Mouse (Mus musculus): ENCODE measurements around the gene Ankfy1.

The Ankfy1 gene

DNA sequence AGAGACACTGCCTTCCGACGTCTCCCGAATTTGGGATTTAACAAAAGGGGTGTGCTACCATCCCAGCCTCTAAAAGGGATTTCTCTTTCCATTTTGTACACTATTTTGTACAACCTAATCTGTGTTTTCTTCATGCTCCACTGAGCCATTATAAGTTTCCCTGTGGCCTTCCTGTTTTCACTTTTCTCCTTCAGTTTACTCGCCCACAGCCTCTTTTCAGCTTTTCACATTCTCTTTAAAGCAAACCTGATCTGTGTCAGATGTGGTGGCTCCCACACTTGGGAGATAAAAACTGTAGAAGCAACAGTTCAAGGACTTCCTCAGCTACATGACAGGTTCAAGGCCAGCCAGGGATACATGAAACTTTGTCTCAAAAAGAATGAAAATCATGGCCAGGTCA lies 2.5 kb downstream of the Ankfy1 start:
- no peak for TF ChIP-seq GATA4 (IDR thresholded peaks at IDR 0.05; ENCODE audit: insufficient replicate concordance, low read length)

DNA sequence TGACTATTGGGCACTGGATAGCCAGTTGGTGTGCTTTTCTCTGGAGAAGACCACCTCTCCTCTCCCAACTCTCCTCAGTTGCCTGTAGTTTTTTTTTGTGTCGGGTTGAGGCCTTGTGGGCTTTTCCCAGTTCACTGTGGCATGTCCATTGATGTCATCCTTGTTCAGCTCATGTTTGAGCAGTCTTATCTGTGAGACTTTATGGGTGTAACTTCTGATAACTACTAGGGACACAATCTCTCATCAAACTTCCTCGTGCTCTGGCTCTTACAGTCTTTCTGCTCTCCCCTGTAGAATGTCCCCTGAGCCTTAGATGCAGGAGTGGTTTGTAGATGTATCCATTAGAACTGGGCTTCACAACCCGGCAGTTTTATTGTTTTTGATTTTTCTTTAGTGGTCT lies 5.2 kb downstream of the Ankfy1 start:
- no peak for TF ChIP-seq GATA4 (IDR thresholded peaks at IDR 0.05; ENCODE audit: insufficient replicate concordance, low read length)

DNA sequence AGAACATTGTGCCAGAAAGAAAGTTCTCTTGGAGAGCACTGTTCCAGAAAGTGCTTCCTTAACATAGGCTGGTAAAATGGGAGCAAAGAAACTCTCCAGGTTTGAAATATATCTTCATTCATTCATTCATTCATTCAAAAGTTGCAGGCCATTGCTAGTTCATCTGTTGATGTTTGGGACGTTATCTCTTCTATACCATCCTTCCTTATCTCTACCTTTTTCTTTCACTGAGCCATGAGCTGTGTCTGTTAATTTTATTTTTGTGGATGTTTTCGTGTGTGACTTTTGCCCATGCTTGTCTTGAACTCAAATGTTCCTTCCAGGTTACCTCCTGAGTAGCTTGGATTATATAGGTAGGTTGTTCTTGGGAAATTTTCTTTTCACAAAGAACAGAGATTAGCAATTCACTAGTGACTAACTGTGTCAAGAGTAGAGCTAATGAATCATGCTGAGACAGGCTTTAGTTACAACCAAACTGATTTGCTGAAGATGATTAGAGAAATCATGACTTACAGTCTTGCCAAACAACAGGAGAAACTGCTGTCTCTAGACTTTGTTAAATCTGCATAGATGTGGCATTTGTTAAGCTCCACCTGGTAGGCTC lies 6.7 kb downstream of the Ankfy1 start:
- TF ChIP-seq GATA4 (IDR thresholded peaks at IDR 0.05; ENCODE audit: insufficient replicate concordance, low read length): no peak

DNA sequence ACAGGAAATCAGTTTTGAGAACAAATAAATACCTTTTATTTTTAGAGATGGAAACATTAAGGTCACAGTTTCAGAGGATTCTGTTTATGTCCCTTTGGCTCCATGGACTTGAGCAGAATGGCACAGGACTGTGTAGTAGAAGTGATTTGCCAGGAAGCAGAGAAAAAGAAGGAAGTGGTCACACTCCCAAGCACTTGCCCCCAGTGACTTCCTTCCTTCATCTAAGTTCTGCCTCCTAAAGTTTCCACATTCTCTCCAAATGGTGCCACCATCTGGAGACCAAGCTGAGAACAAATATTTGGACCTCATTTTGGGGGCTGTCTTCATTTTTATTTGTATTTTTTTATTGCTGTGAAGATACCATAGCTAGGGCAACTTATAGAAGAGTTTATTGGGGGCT lies 7.5 kb downstream of the Ankfy1 start:
- no peak for TF ChIP-seq GATA4 (IDR thresholded peaks at IDR 0.05; ENCODE audit: insufficient replicate concordance, low read length)

DNA sequence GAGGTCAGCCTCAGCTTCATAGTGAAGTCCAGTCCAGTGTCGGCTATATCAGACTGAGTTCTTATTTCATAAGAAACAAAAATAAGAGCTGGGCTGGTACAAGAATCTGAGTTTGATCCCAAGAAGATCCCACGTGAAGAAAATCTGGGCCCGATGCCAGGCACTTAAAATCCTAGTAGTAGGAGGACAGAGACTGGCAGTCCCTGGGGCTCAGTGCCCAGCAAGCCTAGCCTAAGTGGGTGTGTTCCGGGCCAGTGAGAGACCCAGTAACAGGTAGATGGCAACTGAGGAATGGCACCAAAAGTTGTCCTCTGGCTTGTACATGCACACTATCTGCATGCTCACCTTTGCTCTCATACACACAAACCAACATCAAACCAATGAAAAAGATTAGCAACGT lies 22.9 kb downstream of the Ankfy1 start:
- no peak for TF ChIP-seq GATA4 (IDR thresholded peaks at IDR 0.05; ENCODE audit: insufficient replicate concordance, low read length)

DNA sequence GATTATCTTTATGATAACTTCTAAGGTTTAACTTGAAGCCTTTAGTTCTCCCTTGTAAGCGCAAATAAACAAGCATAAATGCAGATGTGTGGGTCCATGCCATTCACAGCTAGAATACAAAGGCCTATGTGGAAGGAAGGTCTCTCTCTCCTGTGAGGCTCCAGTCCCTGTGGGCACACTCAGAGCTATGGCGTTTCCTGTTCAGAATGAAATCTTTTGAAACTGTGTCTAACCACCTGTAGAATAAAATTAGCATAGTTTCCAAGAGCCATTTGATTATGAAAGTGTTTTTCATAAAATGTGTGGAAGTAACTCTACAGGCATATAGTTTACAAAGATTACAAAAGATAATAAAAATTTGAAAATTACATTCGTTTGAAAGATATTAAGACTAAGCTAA lies 28.4 kb downstream of the Ankfy1 start:
- no peak for TF ChIP-seq GATA4 (IDR thresholded peaks at IDR 0.05; ENCODE audit: insufficient replicate concordance, low read length)

DNA sequence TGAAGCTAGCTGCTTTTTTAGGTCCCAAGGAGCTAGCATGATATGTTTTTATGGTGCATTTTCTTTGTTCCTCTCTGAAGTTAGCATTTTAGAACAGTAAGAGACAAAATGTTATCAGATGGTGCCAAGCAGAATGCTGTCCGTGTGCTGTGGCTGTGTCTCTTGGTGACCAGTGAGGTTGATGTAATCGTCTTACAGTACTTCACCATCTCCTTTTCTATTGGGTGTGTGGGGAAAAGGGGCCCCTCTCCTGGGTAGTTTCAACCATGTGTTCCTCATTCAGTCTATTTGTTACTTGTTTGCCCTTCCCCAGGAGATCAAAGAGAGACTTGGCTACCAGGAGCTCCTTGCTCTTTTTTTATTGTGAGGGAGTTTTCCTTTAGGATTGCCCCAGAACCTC lies 33.4 kb downstream of the Ankfy1 start:
- TF ChIP-seq GATA4 (IDR thresholded peaks at IDR 0.05; ENCODE audit: insufficient replicate concordance, low read length): no peak

DNA sequence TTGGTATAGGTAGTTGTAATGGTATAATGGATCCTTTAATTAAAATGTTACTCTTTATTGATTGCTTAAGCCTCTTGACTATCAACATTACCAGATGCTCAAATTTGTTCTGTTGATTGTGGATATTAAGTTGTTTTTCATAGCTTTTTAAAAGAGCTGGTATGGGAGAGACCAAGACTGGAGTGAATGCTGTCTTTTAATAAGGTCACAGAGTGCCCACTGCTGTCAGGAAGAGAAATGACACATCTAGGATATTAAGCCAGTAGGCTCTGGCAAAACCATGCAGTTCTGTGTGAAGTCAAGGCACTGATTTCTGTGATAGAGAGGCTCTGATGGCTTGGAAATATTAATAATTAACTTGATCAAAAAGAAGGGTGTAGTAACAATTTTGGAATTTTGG lies 34.1 kb downstream of the Ankfy1 start:
- no peak for TF ChIP-seq GATA4 (IDR thresholded peaks at IDR 0.05; ENCODE audit: insufficient replicate concordance, low read length)

DNA sequence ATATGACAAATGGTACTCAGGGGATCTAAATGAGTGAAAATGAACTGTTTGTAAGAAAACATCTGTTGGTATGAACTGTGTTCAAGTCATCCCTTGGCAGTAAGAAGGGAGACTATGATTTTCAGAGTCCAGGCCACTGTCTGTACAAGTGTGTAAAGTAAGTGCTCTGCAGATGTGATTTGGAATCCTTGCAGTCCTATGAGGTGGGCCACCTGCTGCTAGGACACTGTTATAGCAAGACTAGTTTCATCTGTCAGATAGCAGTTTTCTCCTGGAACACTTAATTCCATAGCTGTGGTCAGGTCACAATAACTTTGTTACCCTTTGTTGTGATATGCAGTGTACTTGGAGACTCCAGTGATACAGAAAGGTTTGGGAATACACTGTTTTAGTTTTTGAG lies 36.2 kb downstream of the Ankfy1 start:
- TF ChIP-seq GATA4 (IDR thresholded peaks at IDR 0.05; ENCODE audit: insufficient replicate concordance, low read length): no peak

DNA sequence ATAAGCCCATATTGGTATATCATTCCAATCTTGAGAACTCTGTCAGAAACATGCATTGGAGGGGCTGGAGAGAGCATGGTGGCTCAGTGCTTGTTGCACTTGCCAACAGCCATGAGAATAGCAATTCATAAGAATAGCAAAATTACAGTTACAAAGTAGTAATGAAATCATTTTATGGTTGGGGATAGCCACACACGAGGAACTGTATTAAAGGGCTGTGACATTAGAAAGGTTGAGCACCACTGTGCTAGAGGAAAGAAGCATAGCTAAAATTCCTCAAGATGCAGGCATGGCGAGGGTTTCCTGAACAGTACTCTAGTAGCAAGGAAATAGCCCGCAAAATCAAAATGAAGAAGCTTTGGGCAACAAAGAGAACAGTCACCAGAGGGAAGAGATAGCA lies 43.9 kb downstream of the Ankfy1 start:
- no peak for TF ChIP-seq GATA4 (IDR thresholded peaks at IDR 0.05; ENCODE audit: insufficient replicate concordance, low read length)

DNA sequence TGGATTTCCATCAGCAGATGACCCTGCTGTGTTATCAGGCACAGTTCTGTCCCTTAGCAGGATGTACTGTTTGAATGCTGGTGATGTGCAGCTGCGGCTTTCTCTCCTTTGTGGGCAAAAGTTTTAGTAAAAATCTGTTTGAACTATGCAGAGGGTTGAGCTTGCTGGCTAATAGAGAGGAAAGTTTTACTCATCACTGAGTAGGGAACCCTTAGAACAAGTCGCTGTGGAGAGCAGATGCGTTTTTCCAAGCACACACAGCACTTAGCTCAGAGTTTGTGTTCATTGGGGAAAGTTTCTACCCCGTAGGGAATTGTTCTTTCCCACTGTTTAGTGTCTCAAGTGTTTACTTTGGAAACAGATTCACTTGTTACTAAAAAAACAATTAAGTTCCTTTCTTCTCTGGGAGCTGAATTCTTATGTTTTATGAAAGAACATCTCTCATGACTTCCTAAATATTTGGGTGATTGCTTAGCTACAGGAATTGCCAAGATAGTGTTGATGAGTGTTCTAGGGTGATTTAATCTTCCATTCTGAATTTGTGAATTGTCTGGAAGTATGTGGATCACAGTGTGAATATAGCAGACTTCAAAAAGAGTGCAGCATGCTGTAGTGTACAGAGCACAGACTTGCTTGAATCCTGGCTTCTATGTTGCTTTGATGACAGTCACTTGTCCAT lies 45.2 kb downstream of the Ankfy1 start:
- TF ChIP-seq GATA4 (IDR thresholded peaks at IDR 0.05; ENCODE audit: insufficient replicate concordance, low read length): no peak

DNA sequence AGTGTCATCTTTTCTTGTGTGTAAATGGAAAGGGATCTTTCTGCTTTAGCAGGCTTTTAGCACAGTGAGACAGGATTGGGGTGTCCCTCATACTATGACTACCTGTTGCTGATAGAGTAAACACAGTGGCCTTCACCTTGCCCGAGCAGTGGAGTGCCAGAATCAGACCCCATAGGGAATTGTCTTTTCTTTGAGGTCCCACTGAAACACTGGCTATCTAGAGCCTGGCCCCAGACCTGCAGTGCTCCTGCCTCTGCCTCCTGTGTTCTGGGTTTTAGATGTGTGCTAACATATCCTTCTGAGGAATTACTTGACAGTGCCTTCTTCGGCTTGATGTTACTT lies 45.7 kb downstream of the Ankfy1 start:
- TF ChIP-seq GATA4 (IDR thresholded peaks at IDR 0.05; ENCODE audit: insufficient replicate concordance, low read length): no peak

DNA sequence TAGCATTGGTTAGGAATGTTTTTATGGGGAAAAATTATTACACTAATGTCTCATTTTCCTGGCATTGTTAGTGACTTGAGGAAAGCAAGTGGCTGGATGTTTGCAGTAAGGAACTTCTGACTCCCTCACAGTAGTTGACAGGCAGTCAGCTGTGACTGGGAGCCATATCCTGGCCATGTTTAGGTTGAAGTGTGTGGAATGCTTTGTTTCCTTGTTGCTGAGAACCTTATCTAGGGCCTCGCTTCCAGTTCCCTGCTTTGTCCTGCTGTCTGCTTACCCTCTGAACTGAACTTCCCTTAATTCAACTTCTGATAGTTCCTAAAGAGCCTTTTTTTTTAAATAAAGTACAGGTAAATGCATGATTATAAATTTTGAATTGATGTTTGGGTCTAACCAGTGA lies 46.5 kb downstream of the Ankfy1 start:
- TF ChIP-seq GATA4 (IDR thresholded peaks at IDR 0.05; ENCODE audit: insufficient replicate concordance, low read length): peak; percentile 81; the same call in 1 of the 2 replicates

DNA sequence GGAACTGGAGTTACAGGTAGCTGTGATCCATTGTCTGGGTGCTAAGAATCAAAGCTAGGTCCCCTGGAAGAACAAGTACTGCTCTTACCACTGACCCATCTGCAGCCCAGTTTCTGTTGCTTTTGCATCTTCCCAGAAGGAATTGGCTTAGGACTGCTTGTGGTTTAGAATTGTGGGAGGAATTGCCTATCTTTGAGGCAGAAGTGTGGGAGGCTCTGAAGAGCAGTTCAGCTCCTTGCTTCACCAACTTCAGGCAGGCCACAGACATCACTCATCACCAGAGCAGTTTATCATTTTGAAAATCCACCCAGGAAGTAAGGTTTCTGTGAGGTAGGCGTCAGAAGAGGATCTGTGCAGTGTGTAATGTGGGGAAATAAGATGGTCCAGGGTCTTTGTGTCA lies 49.2 kb downstream of the Ankfy1 start:
- TF ChIP-seq GATA4 (IDR thresholded peaks at IDR 0.05; ENCODE audit: insufficient replicate concordance, low read length): no peak

DNA sequence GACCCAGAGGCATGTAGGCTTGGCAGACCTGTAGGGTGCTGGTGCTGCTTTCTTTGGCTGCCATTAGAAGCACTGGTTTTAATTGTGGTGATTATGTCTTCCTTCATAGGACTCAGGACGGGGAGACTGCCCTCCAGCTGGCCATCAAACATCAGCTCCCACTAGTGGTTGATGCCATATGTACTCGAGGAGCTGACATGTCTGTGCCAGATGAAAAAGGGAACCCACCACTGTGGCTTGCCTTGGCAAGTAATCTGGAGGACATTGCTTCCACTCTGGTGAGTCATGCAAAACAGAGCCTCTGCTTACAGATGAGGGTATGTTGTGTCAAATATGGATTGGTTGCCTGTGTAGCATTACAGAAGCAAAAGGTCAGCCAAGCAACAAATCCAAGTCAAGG lies 62.1 kb downstream of the Ankfy1 start:
- TF ChIP-seq GATA4 (IDR thresholded peaks at IDR 0.05; ENCODE audit: insufficient replicate concordance, low read length): no peak

DNA sequence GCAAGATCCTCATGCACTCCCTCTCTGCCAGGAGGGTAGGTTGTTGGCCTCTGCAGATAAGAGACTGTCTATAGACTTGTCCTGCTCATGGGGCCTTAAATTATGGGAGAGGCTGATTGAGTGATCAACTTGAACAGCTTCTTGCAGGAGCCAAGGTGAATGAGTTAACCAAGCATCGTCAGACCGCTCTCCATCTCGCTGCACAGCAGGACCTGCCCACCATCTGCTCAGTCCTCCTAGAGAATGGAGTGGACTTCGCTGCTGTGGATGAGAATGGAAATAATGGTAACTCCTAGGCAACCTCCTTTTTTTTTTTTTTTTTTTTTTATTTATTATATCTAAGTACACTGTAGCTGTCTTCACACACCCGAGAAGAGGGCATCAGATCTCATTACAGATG lies 68.5 kb downstream of the Ankfy1 start:
- TF ChIP-seq GATA4 (IDR thresholded peaks at IDR 0.05; ENCODE audit: insufficient replicate concordance, low read length): no peak

DNA sequence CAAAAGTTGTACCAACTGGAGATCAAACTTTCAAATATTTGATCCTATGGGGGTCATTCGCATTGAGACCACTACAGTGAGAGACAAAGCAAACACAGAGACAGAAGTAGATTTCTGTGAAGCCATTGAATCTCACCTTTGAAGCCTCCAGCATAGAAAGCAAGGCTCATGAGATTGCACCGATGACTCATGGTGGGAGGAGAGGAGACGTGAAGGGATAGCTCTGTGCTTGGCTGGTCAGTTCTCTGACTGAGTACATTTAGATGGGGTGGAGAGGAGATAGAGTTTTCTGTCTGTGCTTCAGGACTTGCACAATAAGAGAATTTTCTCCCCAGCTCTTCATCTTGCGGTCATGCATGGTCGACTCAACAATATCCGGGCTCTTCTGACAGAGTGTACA lies 69.8 kb downstream of the Ankfy1 start:
- no peak for TF ChIP-seq GATA4 (IDR thresholded peaks at IDR 0.05; ENCODE audit: insufficient replicate concordance, low read length)

Measured in liver, adult (tissue).